Mouse (Mus musculus): Measurements from ENCODE around the gene Lrrc74b. TPM values are rescaled to one million over a fixed set of nuclear protein-coding genes. Genes with fewer than 3 reads are reported as not detected.

Lrrc74b gene
- polyA plus RNA-seq, 2 experiments from 2014 or later: not detected

GRCm38 (mm10) chr16:17496499-17497305, 64.3 kb downstream of the Lrrc74b start:
- no peak for ATAC-seq

Other genes with a start within 250 kb of the Lrrc74b start
- under 1 TPM; 0.22 to 0.53 TPM for gene Serpind1, start 229.9 kb downstream of the Lrrc74b start, polyA plus RNA-seq (2017; shearing (Covaris generic))
- 10 to 100 TPM in 1 of 2 experiments, 1 to 10 TPM in 1; 8.3 to 16.7 TPM for gene Snap29, start 155.3 kb downstream of the Lrrc74b start, polyA plus RNA-seq (2017; shearing (Covaris generic))
- gene Pi4ka, start 154.9 kb downstream of the Lrrc74b start, polyA plus RNA-seq (2017; shearing (Covaris generic)): 10 to 100 TPM; 42.5 to 51.8 TPM
- gene Crkl, start 109.3 kb downstream of the Lrrc74b start, polyA plus RNA-seq (2017; shearing (Covaris generic)): 10 to 100 TPM; 16.6 to 21.2 TPM
- not detected for gene Aifm3, start 71.6 kb downstream of the Lrrc74b start, polyA plus RNA-seq (2017; shearing (Covaris generic))
- 10 to 100 TPM; 41.0 to 47.1 TPM for gene Lztr1, start 52.6 kb downstream of the Lrrc74b start, polyA plus RNA-seq (2017; shearing (Covaris generic))
- 10 to 100 TPM; 67.5 to 70.8 TPM for gene Thap7, start 30.1 kb downstream of the Lrrc74b start, polyA plus RNA-seq (2017; shearing (Covaris generic))
- gene P2rx6, start 638 bp upstream of the Lrrc74b start, polyA plus RNA-seq (2017; shearing (Covaris generic)): not detected
- under 1 TPM; 0.42 to 0.69 TPM for gene Slc7a4, start 22.0 kb upstream of the Lrrc74b start, polyA plus RNA-seq (2017; shearing (Covaris generic))
- 10 to 100 TPM; 10.4 to 18.1 TPM for gene Smpd4, start 58.1 kb upstream of the Lrrc74b start, polyA plus RNA-seq (2017; shearing (Covaris generic))
- gene Ccdc74a, start 85.2 kb upstream of the Lrrc74b start, polyA plus RNA-seq (2017; shearing (Covaris generic)): under 1 TPM in 1 of 2 experiments, not detected in 1; 0.75 TPM
- 10 to 100 TPM; 66.5 to 89.2 TPM for gene Med15, start 171.6 kb upstream of the Lrrc74b start, polyA plus RNA-seq (2017; shearing (Covaris generic))
- gene Klhl22, start 198.4 kb upstream of the Lrrc74b start, polyA plus RNA-seq (2017; shearing (Covaris generic)): 10 to 100 TPM; 11.8 to 16.3 TPM
- not detected for gene Scarf2, start 236.0 kb upstream of the Lrrc74b start, polyA plus RNA-seq (2017; shearing (Covaris generic))